Mouse (Mus musculus) bone marrow, adult 2 months (tissue): ENCODE results near the gene Usp12.
A peak's percentile ranks its signal among the peaks of the same experiment; 100 is the strongest.

Source experiments
- CTCF ChIP-seq: fragments of 200-500 bp; IDR thresholded peaks from 2 replicates; pipeline ENCODE4 v1.5.1; 2011; ENCODE audit warnings: low read length, control low read depth; ENCODE audit not compliant: control insufficient read depth, insufficient read depth
- POLR2A ChIP-seq: fragments of 200-500 bp; IDR thresholded peaks from 2 replicates; pipeline ENCODE4 v1.6.1; 2011; ENCODE audit warnings: low read depth, mild to moderate bottlenecking, control low read depth, low read length, borderline replicate concordance; ENCODE audit not compliant: control insufficient read depth

DNA sequence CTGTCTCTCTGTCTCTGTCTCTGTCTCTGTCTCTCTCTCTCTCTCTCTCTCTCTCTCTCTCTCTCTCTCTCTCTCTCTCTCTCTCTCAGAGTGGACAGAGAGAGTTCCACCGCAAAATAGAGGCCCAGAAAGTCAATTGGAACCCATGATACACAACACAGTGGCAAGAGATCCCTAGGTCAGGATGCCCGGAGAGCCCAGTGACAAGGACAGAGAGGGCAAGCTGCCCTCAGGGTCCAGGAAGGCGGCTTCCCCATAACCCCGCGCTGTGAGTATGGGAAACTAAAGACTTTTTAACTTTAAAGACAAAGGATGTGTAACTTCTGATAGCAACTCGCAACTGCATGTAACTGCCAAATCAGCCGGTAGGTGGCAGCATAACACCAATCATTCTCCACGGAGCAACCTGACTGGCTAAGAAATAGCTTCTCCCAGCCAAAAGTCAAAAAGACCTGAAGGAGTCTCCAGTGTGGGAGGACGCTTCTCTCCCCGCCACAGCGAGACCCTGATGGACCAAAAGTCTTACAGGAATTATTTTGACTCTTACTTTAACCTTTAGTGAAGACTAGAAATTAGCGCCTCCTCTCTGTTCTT is 88.9 kb downstream of the Usp12 start:
- TF ChIP-seq CTCF, result peak; percentile 79
- no peak for TF ChIP-seq POLR2A
